Mouse (Mus musculus) layer of hippocampus, adult 11-12 months (tissue): ENCODE measurements at regions not wholly inside any gene's neighbourhood (a gene's known extent, or its start where the extent isn't known, plus 50 kb on each side); places are given as distances from the start of the nearest gene placed in this dataset.
A peak's percentile ranks its signal among the peaks of the same experiment; 100 is the strongest.

ENCODE experiments used
- DNase-seq: peaks from one replicate; pipeline ENCODE4 v3.0.0; 2022; ENCODE audit warnings: low spot score

DNA sequence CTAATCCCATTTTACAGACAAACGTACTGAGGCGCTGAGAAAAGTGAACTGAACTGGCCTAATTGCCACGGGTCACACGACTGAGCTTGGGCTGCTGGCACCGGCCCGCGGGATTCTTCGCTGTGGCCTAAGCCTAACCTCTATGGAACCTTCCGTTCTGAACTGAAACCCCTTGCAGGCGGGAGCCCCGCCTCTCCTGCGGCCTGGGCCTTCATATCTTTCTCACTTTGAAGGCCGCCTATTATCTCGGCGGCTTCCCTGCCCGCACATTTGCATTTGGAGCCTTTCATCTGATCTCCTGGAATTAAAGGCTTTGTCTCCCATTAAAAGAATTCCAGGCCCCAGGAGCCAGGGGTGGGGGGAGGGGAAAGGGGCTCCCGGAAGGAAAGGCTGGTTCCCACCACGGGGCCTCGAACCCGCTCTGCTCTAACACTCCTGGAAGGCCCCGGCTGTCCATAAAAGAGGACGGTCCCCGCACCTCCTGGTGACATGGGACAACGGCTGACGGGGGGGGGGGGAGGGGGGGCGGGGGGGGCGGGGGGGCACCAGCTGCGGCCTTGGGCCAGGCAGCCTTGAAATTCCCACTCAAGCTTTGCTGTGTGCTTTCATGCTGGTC lies 122.9 kb upstream of the Pja1 start:
- no peak for DNase-seq

GRCm38 (mm10) chrX:99592980-99593379 lies 121.9 kb upstream of the Pja1 start:
- DNase-seq = no peak

- DNase-seq = no peak
These were observed 116.2 kb upstream of the Pja1 start for GRCm38 (mm10) chrX:99587284-99587683.

DNA sequence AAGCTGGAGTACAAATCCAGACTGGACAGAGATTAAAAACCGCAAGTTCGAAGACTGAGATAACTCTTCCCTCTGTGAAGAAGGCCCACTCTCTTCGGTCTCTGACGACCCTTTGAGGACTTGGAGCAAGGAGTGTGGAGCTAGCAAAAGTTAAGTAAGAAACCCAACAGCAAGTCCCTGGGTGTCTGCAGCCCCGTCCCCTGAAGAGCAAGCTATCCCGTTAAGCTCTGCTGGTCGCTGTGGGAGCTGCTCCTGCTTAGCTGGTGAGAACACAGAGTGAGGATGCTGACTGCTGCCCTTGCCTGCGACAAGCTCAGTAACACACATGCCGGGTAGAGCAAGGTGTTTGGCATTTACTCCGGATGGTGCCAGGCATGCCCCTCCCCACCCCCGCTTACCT lies 115.2 kb upstream of the Pja1 start:
- no peak for DNase-seq

DNA sequence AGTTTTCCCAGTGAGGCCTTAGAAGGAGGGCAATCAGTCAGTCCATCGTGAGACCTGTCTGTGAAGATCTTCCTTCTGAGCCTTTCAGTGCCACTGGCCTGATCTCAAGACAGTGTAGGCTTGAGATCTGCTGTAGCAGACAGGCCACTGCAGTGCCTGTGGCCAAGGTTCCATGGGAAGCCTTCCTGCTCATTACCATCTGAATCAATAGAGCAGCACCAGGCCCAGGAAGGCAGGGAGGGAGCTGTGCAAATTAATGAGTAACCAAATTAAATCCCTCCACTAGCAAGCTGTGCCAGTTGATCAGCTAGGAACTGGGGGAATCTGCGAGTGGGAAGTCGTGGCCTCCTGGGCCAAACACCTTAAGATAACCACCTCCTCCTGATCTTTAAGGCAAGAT lies 114.6 kb upstream of the Pja1 start:
- no peak for DNase-seq

- DNase-seq = no peak
These were observed 111.5 kb upstream of the Pja1 start for GRCm38 (mm10) chrX:99582611-99583010.

DNA sequence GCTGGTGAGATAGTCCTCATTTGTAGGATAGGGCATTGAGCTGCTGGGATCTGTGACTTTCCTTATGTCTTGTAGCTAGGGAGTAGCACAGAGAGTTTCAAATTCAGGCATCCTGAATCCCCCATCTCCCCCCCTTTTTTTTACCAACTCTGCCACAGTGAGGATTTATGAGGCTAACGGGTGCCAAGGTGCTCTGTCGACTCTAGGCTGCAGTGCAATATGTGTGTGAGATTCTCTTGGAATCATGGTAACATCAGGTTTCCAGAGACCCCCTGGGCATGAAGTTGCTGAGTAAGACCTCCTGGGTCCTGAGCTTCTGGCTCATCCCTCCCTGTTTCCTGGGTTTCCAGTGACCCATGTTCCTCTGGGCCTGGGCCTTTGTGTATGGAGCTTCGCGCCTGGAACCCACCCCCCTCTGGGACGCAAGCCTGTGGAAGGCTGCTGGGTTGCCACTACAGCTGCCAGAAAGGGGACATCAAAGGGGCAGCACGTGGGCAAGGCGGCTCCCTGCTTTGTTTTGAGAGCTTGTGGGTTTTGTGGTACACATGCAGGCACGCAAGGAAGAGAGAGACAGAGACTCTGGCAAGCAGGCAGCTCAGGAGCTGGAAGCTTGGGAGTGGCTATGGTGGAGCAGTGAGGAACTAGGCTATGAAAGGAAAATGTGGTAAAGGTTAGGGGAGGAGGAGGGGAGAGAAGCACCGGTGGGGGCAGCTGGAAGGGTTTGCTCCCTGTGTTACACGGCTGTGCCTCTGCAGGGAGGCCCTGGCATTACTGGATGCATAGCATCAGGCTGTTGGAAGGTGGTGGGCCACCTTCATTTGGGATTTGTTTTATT lies 110.8 kb upstream of the Pja1 start:
- DNase-seq = no peak

DNA sequence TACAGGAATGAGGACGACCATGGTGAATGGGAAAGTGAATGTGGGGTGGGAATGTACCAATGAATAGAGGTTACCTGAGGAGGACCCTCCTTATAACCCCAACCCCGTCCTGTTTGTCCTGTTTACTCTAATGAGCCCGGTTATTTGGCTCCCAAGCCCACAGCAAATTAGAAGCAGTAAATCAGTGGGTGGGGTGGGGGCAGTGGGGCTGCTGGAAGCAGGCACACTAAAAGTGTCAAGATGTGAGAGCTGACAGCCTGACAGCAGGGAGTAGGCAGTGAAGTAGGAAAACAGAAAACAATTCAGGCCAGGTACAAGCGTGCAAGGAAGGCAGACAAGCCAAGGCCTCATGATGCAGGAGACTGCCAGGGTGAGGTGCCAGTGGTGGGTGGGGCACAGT lies 108.1 kb upstream of the Pja1 start:
- DNase-seq = no peak

GRCm38 (mm10) chrX:99578796-99579195 lies 107.7 kb upstream of the Pja1 start:
- DNase-seq = no peak

DNA sequence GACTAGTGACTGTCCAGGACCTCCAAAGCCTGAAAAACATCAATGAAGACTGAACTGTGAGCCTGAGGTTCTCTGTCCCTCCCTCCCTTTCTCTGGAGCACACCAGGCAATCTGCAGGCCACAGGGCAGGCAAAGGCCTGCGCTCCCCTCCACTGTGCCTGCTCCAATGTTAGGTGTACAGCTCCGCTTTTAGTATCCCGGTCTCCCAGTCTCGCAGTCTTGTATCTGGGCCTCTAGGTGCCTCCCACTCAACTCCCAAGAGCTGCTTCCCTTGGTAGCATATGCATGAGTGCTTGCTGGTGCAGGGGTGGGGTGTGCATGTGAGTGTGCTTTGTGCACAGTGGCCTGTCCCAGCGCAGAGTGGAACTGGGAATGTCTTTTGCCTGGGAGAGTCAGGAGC lies 104.0 kb upstream of the Pja1 start:
- peak; percentile 10 for DNase-seq

DNA sequence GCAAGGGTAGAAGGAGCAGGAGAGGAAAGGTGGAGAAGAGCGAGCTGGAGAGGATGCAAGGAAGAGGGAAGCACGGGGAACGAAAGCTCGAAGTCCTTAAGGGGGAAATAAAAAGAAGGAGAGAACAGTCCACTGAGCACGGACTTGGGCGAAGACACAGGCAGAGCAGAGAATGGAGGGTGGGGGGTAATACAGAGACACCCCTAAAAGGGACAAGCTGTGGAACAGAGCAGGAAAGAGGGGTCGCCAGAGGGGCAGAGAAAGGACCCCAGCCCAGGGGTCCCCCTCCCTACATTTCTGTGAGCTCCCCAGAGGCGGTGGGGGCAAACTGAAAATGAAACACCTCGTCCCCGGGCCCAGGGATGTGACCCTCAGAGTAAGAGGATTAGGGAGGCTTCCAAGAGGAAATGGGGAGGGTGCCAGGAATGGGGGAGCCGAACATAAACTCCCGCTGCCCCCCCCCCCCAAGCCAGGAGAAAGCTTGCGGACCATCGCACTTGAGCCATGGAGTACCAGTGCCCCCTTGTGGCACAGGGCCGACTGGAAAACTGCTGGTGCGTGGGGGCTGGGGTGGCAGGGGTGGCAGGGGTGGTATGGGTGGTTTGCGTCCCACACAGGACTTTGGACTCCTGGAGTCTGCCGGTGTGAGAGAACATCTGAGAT lies 103.5 kb upstream of the Pja1 start:
- DNase-seq = peak; percentile 41

DNA sequence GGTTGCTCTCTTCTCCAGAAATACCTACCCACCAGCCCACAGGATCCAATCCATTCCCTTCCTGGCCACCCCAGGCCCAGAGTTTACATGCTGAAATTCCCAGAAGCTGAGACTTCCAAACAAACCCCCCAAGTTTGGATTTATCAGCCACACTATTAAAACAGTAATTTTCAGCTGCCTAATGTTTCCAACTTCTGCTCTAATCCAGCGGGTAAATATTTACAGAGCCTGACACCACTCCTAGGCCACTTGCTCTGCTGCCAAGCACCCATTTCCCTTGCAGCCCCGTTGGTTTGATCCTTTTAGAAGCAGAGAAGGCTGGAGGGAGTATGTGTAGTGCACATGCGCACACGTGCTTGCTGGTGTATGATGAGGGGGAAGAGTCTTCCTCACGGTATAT lies 99.1 kb upstream of the Pja1 start:
- no peak for DNase-seq

- no peak for DNase-seq
These were observed 97.2 kb upstream of the Pja1 start for GRCm38 (mm10) chrX:99568244-99568643.

DNA sequence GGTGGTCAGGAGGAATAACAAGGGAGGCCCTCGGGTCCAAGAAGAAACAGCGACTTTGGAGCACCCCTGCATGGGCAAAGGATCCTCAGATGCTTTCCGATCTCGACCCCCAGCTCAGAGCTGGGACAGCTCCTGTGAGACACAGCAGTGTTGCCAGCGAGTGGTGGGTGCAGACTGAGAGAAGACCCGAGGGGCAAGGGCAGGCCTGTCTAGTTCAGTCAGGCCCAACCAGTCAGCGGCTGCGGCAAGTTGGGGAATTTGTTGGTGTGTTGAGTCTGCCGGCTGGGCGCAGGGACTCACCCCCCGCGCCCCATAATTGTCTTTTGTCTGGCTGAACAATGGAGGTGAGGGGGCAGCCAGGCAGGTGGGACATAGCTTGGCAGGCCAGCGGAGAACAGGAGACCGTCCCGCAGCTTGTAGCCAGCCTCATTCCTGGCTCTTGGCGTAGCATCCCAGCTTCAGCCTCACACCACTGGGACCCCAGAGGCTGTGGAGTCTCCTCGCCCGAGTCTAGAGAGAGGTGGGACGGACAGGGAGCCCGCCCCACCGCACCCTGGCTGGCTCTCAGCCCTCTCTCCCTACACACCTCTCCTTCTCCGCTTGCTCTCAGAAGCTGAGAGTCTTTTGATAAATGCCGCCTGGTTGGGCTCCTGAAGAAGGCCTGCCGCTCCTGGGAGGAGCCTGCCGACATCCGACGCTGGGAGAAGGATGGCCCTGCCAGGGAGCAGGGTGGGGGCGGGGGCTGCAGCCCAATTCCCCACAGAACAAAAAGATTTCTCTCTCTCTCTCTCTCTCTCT lies 96.5 kb upstream of the Pja1 start:
- no peak for DNase-seq

DNA sequence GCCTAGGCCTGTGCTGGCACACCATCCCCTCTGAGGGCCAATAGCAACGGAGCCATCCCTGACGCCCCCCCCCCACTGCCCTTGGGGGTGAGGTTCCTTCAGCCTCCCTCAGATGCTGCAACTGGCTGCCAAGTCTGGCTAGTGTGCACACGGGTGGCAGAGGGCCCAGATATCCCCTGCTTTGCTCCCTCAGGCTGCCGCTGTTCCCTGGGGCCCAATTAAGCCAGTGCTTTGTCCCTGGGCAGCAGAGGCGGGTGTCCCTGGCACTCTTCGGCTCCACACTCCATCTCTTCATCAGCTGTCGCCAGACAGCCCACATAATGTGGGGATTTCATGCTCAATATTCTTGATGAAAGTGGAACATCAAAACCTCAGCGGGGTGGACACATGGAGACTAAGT lies 90.9 kb upstream of the Pja1 start:
- DNase-seq = peak; percentile 20

DNA sequence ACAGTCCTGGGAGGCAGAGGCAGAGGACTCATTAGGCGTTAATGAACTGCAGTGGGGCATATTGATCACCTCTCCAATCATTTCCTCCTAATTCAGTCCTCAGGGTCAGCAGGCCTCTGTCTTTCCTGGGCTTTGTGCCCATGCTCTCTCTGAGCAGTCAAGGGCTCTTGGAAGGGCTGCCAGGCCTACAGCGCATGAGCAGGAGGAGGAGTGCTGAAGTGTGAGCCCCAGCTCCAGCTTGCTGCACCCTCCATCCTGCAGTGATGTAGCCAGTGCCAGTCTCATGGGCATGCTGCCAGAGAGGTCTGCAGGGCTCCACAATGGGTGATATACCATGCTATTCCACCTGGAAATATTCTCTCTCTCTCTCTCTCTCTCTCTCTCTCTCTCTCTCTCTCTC lies 89.6 kb upstream of the Pja1 start:
- peak; percentile 6 for DNase-seq

DNA sequence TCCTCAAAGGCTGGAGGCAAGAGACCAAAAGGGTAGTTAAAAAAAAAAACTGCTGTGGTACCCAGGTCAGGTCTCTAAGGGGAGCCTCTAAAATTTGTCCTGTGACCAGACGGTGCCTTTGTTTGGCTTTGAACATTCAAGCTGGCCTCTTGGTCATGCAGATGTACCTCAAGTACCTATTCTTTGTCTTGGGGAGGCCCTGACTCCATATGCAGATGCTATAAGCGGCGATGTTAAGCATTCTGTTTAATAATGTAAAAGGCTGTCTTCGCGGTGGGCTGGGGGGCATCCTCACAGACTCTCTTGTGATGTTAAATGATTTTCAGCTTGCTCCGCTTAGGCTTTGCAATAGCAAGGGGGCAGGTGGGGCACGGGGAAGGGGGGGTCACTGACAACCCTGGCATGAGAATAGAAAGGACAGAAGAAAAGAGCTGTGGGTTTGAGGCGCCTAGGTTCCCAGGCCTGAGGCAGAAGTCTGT lies 85.8 kb upstream of the Pja1 start:
- DNase-seq = no peak

DNA sequence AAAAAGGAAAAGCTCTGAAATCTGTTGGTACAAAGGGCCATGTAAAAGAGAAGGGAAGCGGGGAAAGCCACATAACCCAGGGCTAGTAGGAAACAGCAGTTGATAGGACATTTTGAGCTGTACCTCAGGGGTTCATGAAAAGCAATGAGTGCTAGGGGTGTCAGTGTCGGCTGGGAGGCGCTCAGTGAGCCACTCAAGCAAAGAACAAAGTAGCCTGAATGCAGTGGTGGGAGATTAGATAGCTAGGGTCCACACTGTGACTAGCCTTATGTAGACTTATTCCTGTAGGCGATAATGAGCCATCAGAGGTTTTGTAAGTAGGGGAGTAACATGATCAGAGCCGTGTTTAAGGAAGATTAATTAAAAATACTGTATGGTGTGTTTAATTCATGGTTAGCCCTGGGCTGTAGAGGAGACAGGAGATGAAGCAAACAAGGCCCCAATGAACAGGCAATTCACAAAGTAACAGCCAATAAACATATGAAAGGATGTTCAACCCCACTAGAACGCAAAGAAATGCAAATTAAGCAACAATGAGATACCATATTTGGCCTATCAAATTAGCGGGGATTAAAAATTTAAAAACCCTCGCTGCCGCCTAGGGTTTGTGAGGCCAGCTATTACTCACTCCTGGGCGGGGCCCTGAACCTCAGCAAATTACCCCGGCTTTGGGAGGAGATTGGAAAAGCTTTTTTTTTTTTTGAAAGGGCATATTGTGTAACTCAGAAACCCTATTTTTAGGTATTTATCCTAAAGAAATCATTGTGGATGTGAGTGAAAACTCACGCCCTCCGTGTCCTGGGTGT lies 85.1 kb upstream of the Pja1 start:
- no peak for DNase-seq

DNA sequence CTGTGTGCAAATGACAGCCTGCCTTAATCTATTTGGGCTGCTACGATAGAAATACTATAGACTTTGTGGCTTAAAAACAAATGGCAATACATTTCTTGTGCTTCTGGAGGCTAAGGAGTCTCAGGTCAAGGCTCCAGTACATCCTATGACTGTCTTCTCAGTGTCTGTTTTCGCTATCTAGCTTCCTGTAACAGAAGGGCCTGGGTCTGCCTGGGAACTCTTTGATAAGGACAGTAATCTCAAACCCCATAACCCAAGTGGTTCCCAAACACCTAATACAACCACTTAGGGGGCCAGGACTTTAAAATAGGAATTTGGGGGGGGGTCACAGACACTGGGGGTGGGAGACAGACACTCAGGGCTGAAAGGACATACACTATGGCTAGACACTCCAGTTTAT lies 81.7 kb upstream of the Pja1 start:
- no peak for DNase-seq

GRCm38 (mm10) chrX:99550057-99550760 lies 79.1 kb upstream of the Pja1 start:
- no peak for DNase-seq
